Mouse (Mus musculus) CD4-positive, CD25-positive, alpha-beta regulatory T cell, adult 9 weeks (primary cell): ENCODE results near the gene Atox1. TPM values are rescaled to one million over a fixed set of nuclear protein-coding genes. Genes with fewer than 3 reads are reported as not detected.

Experiments used
- polyA plus RNA-seq: library from polyadenylated mRNA; unstranded; fragments of 100-300 nt; shearing (Covaris generic); gene quantifications from one replicate; pipeline ENCODE4 v1.2.1, GENCODE M21; 2017

Atox1 gene
- 240 TPM for polyA plus RNA-seq

DNA sequence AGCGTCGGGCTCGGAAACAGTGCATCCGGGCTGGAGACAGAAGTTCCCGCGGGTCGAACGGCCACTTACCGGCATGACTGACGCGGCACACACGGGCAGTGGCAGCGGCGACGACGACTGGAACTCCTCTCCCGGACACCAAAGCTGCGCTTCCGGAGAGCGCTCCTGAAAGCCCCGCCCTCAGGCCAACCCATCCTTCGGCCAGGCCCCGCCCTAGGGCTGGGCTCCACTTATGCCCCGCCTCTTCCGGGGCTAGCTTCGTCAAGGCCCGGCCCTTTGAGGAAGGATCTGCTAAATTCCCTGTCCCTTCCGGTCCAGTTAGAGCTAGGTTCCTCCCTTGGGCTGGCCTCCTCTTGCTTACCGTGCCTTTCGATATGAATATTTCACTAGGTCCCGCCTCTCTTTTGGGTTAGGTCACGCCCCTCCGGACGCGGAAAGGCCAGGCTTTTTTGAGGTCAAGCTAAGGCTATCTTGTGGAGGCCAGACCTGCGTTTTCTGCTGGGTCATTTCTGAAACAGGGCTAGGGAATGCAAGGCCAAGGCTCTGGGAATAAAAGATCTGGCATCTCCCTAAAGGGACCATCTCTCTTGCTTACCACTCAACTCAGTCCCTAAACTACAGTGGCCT, at the start of gene Atox1:
Gene Atox1 (minus strand): TSS at position 221 of the 627 bp plus-strand sequence.

DNA sequence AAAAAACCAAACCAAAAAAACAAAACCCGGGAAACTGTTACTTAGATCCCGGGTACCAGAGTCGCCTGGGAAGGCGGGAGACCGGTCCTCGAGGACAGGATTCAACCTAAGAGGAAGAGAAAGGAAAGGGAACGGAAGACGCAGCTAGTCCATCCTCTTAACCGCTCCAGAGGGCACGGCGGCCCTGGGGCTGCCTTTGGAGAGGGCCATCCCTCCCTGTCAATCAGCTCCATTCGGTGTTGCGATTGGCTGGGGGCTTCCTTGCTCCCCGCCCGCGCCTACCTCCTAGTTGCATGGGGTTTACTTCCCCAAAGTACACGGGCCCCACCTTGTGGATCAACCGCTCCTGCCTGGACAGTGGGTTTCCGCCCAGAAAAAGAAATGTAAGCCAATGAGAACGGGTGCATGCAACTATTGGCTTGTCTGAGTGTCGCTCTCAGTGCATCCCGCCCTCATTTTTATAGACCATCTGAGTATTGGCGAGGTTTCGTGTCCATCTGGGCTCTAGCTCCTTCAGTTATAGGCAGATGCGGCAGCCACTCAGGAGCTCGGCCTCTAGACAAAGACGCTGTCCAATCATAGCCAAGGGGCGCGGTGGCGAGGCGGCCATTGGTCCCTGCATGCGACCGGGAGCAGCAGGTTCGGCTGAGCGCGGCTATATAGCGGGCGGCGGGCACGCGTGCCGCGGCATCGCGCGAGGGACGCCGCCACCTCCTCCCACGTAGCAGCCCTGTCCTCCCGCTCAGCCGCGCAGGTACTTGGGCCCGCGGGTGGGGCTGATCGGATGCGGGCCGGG, 8.2 kb upstream of the Atox1 start, which contains the start of gene G3bp1:
Gene G3bp1 (plus strand): TSS at position 638 of the 796 bp plus-strand sequence.

GRCm38 (mm10) chr11:55422978-55423377, 38.1 kb downstream of the Atox1 start, which contains the start of gene Sparc:
TSS of gene Sparc (minus strand) at chr11:55423183.

Other genes starting within 250 kb of the Atox1 start
- 0.01 TPM for gene Fat2, start 124.7 kb downstream of the Atox1 start, polyA plus RNA-seq
- not detected for gene Sparc, start 38.1 kb downstream of the Atox1 start, polyA plus RNA-seq
- gene G3bp1, start 8.4 kb upstream of the Atox1 start, polyA plus RNA-seq = 165 TPM
- gene Glra1, start 147.0 kb upstream of the Atox1 start, polyA plus RNA-seq = not detected